Mouse (Mus musculus) heart, adult 9 months (tissue): ENCODE data around the gene H1fx.
"Not testable (repeated sequence)": the region's sequence is repeated elsewhere in the genome, so short reads cannot be mapped to it uniquely, and the experiment has no call there.

Source experiments
- DNase-seq, 2 experiments: peaks; one replicate each; pipeline ENCODE4 v3.0.0; 2022; ENCODE audit warnings: low spot score in 2 of 2

H1fx gene

GRCm38 (mm10) chr6:87981030-87981485, 379 bp downstream of the H1fx start:
- no peak for DNase-seq

DNA sequence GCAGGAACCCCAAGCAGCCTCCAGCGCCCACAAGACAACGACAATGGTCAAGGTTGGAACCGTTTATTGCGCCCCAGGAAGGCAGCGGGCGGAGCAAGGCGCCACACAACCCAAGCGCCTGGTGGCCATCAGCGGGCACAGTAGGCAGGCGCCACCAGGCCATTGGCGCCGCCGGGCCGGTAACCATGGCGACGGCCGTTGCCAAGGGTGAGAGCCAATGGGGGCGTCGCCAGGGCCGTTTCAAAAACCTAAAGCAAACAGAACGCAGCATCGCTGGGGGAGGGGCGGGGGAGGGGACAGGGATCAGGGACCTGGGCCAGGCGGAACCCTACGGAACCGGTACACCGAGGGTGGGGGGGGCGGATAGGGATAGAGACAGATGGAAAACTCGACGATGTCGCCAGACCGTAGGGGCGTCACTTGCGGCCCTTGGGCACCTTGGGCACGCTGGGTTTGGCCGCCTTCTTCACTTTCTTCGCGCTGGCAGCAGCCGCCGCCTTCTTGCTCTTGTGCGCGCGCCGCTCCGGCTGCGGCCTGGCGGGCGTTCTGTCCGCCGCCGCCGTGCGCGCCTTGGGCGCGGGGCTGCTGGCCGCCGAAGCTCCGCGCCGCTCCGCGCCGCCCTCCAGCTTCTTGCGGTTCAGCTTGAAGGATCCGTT, 935 bp downstream of the H1fx start:
- DNase-seq, result no peak

DNA sequence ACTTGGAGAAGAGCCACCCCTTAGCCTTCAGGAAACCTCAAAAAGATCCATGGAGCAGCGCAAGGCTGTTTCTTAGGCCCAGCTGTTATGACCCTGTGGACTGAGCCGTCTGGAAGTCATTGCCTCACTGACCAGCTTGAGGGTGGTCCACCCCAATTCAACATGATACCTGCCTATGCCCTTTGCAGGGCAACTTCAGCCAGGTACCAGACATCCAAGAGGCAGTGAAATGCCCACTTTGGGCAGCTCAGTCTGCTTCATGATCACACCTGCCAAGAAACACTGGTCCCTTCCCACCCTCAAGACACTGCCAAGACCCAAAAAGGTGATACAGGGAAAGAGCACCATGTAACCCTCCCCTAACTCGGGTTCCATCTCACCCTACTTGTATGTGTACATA, 1.7 kb downstream of the H1fx start:
- no peak for DNase-seq

- no peak for DNase-seq
Observed at GRCm38 (mm10) chr6:87970041-87970440, 11.4 kb downstream of the H1fx start.

DNA sequence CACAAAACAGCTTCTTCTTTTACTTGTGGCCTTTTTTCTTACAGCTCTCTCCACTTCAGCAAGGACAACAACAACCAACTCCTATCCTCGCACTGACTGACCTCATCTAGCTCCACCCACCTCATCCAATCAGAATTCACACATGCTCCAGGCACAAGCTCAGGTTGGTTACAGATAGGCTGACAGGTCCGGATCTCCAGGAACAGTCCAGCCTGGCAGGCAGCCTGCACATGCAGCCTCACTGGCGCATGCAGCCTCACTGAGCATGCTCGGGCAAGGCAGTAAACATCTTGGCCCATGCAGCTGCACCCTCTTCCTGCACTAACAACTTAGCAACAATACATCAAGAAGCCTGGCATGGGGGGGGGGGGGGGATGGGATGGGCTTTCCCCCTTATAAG, 19.0 kb downstream of the H1fx start:
- not testable (repeated sequence) for DNase-seq

- no peak for DNase-seq
Observed at GRCm38 (mm10) chr6:87942179-87942578, 39.3 kb downstream of the H1fx start.

GRCm38 (mm10) chr6:87938941-87939340, 42.5 kb downstream of the H1fx start:
- DNase-seq, result no peak

DNA sequence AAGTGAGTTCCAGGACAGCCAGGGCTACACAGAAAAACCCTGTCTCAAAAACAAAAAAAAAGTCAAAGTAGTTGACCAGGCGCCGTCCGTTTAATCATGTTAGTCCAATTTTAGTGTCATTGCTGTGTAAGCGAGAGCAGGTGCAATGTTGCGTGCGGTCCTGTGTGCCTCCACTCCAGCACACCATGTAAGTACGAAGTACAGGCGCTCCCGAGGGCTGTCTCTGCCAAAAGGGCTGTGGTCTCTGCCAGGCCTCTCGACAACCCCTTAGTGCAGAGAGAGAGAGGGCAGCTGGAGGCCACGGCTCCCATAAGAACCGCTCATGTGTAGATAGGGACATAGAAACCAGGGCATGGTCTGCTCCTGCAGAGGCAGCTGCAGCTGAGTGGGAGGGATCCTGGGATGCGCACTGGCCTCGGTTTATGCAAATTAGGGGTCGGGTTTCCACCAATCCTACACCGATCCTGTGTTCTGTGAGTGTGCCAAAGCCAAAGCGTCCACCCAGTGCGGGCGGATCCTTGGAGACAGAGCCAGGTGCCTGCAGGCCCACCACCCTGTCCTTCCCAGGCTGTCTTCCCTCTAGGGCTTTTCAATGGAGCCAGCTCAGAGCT, 44.2 kb downstream of the H1fx start:
- DNase-seq, result peak in 1 of 2 experiments; percentile 7

DNA sequence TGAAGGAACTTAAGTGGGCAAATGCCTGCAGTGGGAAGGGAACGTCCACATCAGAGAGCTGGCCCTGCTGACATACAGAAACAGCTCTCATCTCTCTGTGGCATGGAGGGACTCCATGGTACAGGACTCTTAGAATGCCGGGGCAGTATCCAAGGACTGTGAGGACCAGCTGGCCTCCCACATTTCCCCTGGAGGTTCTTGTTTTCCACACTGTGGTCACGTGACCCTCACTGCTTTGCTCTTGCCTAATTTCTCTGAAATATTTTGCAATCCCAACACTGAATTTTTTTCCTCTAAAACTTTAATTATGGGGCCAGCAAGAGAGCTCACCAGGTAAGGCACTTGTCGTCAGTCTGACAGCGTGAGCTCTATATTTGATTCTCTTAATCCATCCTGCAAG, 46.4 kb downstream of the H1fx start:
- DNase-seq, result peak; percentile 52 to 54
